Mouse (Mus musculus): Measurements from ENCODE around the gene Pcna. TPM values are rescaled to one million over a fixed set of nuclear protein-coding genes. Genes with fewer than 3 reads are reported as not detected.
"Not testable (repeated sequence)": the region's sequence is repeated elsewhere in the genome, so short reads cannot be mapped to it uniquely, and the experiment has no call there.

Pcna gene
- polyA plus RNA-seq, 1 experiment from 2014 or later, result 298 TPM

DNA sequence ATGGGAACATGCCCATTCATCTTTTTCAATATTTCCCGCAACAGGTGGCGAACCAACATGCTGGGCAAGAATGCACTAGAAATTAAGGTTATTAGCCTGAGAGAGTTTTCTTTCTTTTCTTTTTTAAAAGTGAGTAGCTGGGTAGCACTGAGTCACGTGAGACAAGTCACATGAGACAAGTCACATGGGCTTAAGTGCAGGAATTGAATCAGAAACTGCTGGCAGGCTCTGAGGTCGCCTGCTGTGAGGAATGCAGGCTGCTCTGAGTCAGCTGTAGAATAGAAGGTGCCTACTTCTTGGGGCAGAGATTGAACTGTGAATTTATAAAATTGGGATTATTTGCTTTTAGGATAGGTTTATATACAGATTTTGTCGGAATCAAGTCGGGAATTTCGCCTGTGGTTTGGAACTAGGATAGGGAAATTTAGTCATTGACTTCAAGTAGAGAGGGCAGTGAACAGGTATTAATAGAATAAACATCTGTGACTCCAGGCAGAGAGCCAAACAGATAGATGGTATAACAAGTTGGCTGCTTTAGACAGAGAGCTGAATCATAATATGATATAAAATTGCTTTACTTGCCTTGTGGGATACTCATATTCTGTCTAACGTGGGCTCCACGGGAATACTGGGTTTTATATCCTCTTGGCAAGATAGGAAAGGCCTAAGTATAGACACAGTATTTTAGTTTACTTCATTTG, 33.4 kb upstream of the Pcna start:
- H3K36me3 ChIP-seq (ENCODE audit: control insufficient read depth, insufficient read depth, low read length), result no peaks in the 10 kb centered on the region
- no peak for DNase-seq (ENCODE audit: low spot score)
- no peak overlapping the region for H3K4me3 ChIP-seq (ENCODE audit: low read depth, low read length)
- H3K9ac ChIP-seq (ENCODE audit: low read length), result no peak overlapping the region
- no peak overlapping the region for H3K27ac ChIP-seq (ENCODE audit: low read depth)
- peaks cover 34% of the 10 kb centered on the region for H3K4me1 ChIP-seq (replicated peaks; ENCODE audit: control insufficient read depth, insufficient read depth, low read length)
- no peaks in the 10 kb centered on the region for H3K27me3 ChIP-seq (replicated peaks; ENCODE audit: control insufficient read depth, insufficient read depth, low read length)
- no peaks in the 10 kb centered on the region for H3K9me3 ChIP-seq (ENCODE audit: control insufficient read depth, low read length)
- H3K4me2 ChIP-seq (ENCODE audit: low read length), result no peak overlapping the region
- 86% methylated on average over 9 of the region's 9 CpGs for WGBS
- ATAC-seq (replicated peaks; ENCODE audit: low FRiP score, low TSS enrichment, low read depth), result no peak

- H3K27me3 ChIP-seq (replicated peaks; ENCODE audit: control insufficient read depth, insufficient read depth, low read length); H3K9ac ChIP-seq (ENCODE audit: low read length); ATAC-seq (replicated peaks; ENCODE audit: low FRiP score, low TSS enrichment, low read depth); H3K4me2 ChIP-seq (ENCODE audit: low read length); H3K9me3 ChIP-seq (ENCODE audit: control insufficient read depth, low read length); H3K4me3 ChIP-seq (ENCODE audit: low read depth, low read length); H3K36me3 ChIP-seq (ENCODE audit: control insufficient read depth, insufficient read depth, low read length); H3K27ac ChIP-seq (ENCODE audit: low read depth); DNase-seq (ENCODE audit: low spot score): not testable (repeated sequence)
- WGBS, result 95% methylated on average over 5 of the region's 5 CpGs
- peaks cover 35% of the 10 kb centered on the region for H3K4me1 ChIP-seq (replicated peaks; ENCODE audit: control insufficient read depth, insufficient read depth, low read length)
Measured at GRCm38 (mm10) chr2:132285722-132286121, 32.6 kb upstream of the Pcna start.

DNA sequence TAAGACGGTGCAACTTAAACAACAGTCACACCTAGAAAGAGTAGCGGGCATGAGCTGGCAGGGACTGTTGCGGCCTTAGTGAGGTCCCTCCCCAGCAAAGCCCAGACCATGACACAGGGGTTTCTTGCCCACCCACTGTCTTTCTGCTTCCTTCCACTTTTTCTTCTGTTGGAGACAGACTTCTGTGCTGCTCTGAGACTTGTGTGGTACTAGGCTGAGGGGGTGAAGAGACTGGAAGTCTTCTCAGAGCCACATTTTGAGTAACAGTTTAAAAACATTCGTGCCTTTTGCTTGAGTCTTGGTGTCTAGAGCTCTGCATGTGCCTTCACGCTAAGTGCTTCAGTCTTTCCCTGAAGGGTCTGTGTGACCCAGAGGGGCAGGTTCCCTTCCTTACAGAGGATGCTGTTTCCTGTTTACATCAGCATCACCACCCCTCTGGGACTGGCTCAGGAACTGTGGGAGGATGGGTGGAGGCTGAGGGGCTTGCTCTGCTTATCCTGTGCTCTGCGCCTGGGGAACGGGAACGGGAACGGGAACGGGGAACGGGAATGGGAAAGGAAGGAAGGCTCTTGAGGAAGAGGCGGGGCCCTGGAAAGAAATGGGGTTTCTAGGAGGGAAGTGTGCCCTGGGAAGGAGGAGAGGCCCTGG, 31.5 kb upstream of the Pcna start:
- ATAC-seq (replicated peaks; ENCODE audit: low FRiP score, low TSS enrichment, low read depth) (no peak; the same call in 1 of the 2 replicates), DNase-seq (ENCODE audit: low spot score) (no peak)
- Histone ChIP-seq H3K9ac (ENCODE audit: low read length) (0 out of 2 replicates have a peak overlapping the region, but pooled peaks have one; percentile 3), H3K4me2 (ENCODE audit: low read length) (no peak overlapping the region; the same call in 1 of the 2 replicates), H3K36me3 (ENCODE audit: control insufficient read depth, insufficient read depth, low read length) (0 out of 2 replicates have a peak, but pooled peaks cover 3% of the 10 kb centered on the region), H3K4me1 (replicated peaks; ENCODE audit: control insufficient read depth, insufficient read depth, low read length) (peaks cover 35% of the 10 kb centered on the region), H3K9me3 (ENCODE audit: control insufficient read depth, low read length) (no peaks in the 10 kb centered on the region), H3K4me3 (ENCODE audit: low read depth, low read length) (no peak overlapping the region), H3K27ac (ENCODE audit: low read depth) (peak overlapping the region; percentile 45; the same call in 1 of the 2 replicates), H3K27me3 (replicated peaks; ENCODE audit: control insufficient read depth, insufficient read depth, low read length) (no peaks in the 10 kb centered on the region)
- 51% methylated on average over 12 of the region's 12 CpGs for WGBS

GRCm38 (mm10) chr2:132283236-132284070, 30.3 kb upstream of the Pcna start:
- no peak overlapping the region for H3K4me2 ChIP-seq (ENCODE audit: low read length)
- DNase-seq (ENCODE audit: low spot score) (no peak), ATAC-seq (replicated peaks; ENCODE audit: low FRiP score, low TSS enrichment, low read depth) (no peak)
- H3K36me3 ChIP-seq (ENCODE audit: control insufficient read depth, insufficient read depth, low read length), result 0 out of 2 replicates have a peak, but pooled peaks cover 3% of the 10 kb centered on the region
- no peak overlapping the region for H3K9ac ChIP-seq (ENCODE audit: low read length)
- H3K4me3 ChIP-seq (ENCODE audit: low read depth, low read length), result no peak overlapping the region
- WGBS, result 66% methylated on average over 15 of the region's 15 CpGs
- H3K27me3 ChIP-seq (replicated peaks; ENCODE audit: control insufficient read depth, insufficient read depth, low read length), result no peaks in the 10 kb centered on the region
- H3K9me3 ChIP-seq (ENCODE audit: control insufficient read depth, low read length), result no peaks in the 10 kb centered on the region
- peaks cover 35% of the 10 kb centered on the region for H3K4me1 ChIP-seq (replicated peaks; ENCODE audit: control insufficient read depth, insufficient read depth, low read length)
- peak overlapping the region; percentile 57; the same call in 1 of the 2 replicates for H3K27ac ChIP-seq (ENCODE audit: low read depth)

DNA sequence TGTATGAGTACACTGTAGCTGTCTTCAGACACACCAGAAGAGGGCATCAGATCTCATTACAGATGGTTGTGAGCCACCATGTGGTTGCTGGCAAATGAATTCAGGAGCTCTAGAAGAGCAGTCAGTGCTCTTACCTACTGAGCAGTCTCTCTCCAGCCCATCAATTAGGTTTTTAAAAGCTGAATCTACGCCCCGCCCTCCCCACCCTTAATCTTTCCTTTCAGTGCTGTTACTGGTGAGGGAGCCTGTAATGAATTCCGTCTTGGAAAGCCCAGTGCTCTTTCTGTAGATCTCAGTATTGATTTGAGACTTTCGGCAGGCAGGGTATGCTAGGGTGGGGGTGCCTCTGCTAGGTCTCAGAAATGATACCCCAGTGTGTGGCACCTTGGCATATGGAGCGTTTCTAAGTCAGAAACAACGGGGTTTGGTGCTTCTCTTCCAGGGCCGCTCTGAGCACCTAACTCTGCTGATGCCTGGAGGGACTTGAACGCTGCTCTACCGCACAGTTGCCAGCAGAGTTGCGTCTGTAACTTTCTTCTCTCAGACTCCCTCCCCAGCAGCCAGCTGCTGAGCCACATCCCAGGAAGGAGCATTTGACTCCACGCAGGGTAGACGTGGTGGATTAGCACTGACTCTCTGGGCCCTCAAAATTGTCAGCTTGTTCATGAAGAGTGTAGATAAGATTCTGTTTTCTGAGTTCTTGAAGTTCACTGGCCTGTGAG, 29.5 kb upstream of the Pcna start:
- H3K27ac ChIP-seq (ENCODE audit: low read depth), result peak overlapping the region; percentile 57; the same call in 1 of the 2 replicates
- 0 out of 2 replicates have a peak, but pooled peaks cover 3% of the 10 kb centered on the region for H3K36me3 ChIP-seq (ENCODE audit: control insufficient read depth, insufficient read depth, low read length)
- no peak overlapping the region for H3K9ac ChIP-seq (ENCODE audit: low read length)
- no peaks in the 10 kb centered on the region for H3K9me3 ChIP-seq (ENCODE audit: control insufficient read depth, low read length)
- DNase-seq (ENCODE audit: low spot score) (no peak), ATAC-seq (replicated peaks; ENCODE audit: low FRiP score, low TSS enrichment, low read depth) (no peak)
- H3K27me3 ChIP-seq (replicated peaks; ENCODE audit: control insufficient read depth, insufficient read depth, low read length), result no peaks in the 10 kb centered on the region
- H3K4me1 ChIP-seq (replicated peaks; ENCODE audit: control insufficient read depth, insufficient read depth, low read length), result peaks cover 35% of the 10 kb centered on the region
- no peak overlapping the region for H3K4me3 ChIP-seq (ENCODE audit: low read depth, low read length)
- WGBS, result 54% methylated on average over 12 of the region's 12 CpGs
- H3K4me2 ChIP-seq (ENCODE audit: low read length), result no peak overlapping the region

- Histone ChIP-seq H3K9me3 (ENCODE audit: control insufficient read depth, low read length) (no peaks in the 10 kb centered on the region), H3K4me3 (ENCODE audit: low read depth, low read length) (no peak overlapping the region), H3K27ac (ENCODE audit: low read depth) (no peak overlapping the region), H3K27me3 (replicated peaks; ENCODE audit: control insufficient read depth, insufficient read depth, low read length) (no peaks in the 10 kb centered on the region), H3K36me3 (ENCODE audit: control insufficient read depth, insufficient read depth, low read length) (0 out of 2 replicates have a peak, but pooled peaks cover 3% of the 10 kb centered on the region), H3K4me2 (ENCODE audit: low read length) (no peak overlapping the region), H3K4me1 (replicated peaks; ENCODE audit: control insufficient read depth, insufficient read depth, low read length) (peaks cover 35% of the 10 kb centered on the region), H3K9ac (ENCODE audit: low read length) (no peak overlapping the region)
- DNase-seq (ENCODE audit: low spot score) (no peak), ATAC-seq (replicated peaks; ENCODE audit: low FRiP score, low TSS enrichment, low read depth) (no peak)
- 68% methylated on average over 10 of the region's 10 CpGs for WGBS
Measured at GRCm38 (mm10) chr2:132281560-132282452, 28.7 kb upstream of the Pcna start.

DNA sequence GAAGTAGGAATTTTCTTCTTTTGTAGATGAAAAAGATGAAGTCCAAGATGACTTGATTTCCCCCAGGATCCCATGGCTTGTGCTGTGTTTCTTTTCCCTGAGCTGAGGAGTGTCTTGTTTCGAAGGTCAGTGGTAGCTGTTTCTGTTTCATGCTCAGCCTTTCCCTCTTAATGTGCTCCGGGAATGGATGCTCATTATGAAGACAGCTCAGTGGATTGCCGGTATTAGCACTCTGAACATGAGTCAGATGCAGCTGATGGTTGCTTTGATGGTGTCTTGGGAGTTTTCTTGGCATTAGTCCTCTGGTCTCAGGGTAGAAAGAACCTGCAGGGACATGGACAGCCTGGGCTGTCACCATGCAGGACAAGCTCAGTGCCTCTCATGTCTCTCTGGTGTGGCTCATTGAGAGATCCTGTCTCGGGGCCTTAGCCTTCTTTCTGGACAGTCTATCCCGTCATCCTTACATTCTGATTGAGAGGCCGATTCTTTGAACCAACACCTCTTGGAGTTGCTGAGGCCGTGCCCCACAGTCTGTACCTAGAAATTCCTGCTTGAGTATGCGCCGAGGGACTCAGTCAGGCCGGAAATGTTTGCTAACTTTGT, 27.5 kb upstream of the Pcna start:
- 90% methylated on average over 10 of the region's 10 CpGs for WGBS
- Histone ChIP-seq H3K4me3 (ENCODE audit: low read depth, low read length) (no peak overlapping the region), H3K4me2 (ENCODE audit: low read length) (no peak overlapping the region), H3K4me1 (replicated peaks; ENCODE audit: control insufficient read depth, insufficient read depth, low read length) (peaks cover 35% of the 10 kb centered on the region), H3K9ac (ENCODE audit: low read length) (no peak overlapping the region), H3K9me3 (ENCODE audit: control insufficient read depth, low read length) (no peaks in the 10 kb centered on the region), H3K27me3 (replicated peaks; ENCODE audit: control insufficient read depth, insufficient read depth, low read length) (no peaks in the 10 kb centered on the region), H3K36me3 (ENCODE audit: control insufficient read depth, insufficient read depth, low read length) (0 out of 2 replicates have a peak, but pooled peaks cover 3% of the 10 kb centered on the region), H3K27ac (ENCODE audit: low read depth) (no peak overlapping the region)
- ATAC-seq (replicated peaks; ENCODE audit: low FRiP score, low TSS enrichment, low read depth) (no peak), DNase-seq (ENCODE audit: low spot score) (no peak)

Data from intestine, embryonic 14.5 days (tissue).